Mouse (Mus musculus): Measurements from ENCODE around the gene Il1rl2.

DNA sequence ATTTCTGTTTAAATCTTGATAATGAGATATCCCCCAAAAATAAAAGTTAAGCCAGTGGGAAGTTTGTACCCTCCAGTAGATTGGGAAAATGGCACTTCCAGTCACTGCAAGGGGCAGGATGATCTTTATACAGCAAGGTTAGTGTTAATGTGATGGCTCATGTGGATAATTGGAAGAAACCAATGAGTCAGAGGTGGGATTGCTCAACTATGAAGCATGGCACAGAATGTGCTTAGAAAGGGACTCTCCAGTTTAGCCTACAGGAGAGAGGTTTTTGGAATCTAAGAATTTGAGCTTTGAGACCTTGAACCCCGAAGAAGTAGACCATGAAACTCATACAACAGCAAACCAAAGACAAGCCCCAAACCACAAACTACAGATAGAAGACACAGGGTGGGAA lies 14.9 kb downstream of the Il1rl2 start:
- TF ChIP-seq POLR2A (IDR thresholded peaks at IDR 0.05; ENCODE audit: extremely low read depth, insufficient read depth, low read length) (no peak), CTCF (IDR thresholded peaks at IDR 0.05; ENCODE audit: low read depth, low read length) (no peak)
